Mouse (Mus musculus) embryo, embryonic 10 days (tissue): ENCODE data around the gene Gm10330.
"Not testable (repeated sequence)": the region's sequence is repeated elsewhere in the genome, so short reads cannot be mapped to it uniquely, and the experiment has no call there.

Experiments
- DNase-seq: peaks from one replicate; pipeline ENCODE4 v3.0.0-alpha.2; 2015; ENCODE audit warnings: low spot score

The Gm10330 gene

GRCm38 (mm10) chr12:23780165-23780564, at the start of gene Gm10330:
Gene Gm10330, minus strand, starts transcription at chr12:23780265.
- DNase-seq, result not testable (repeated sequence)

- DNase-seq, result peak; percentile 3
Measured at GRCm38 (mm10) chr12:23800776-23801175, 20.7 kb upstream of the Gm10330 start.

GRCm38 (mm10) chr12:23800366-23800765, 20.3 kb upstream of the Gm10330 start:
- DNase-seq, result not testable (repeated sequence)
